Mouse (Mus musculus) hindbrain, embryonic 12.5 days (tissue): ENCODE data around the gene Olfml3. TPM values are rescaled to one million over a fixed set of nuclear protein-coding genes. Genes with fewer than 3 reads are reported as not detected.

Experiments
- ATAC-seq: fragments of 200-750 bp; cut with Nextera tagmentation; 2 replicates; pipeline ENCODE4 v1.8.0; 2017; ENCODE audit warnings: moderate TSS enrichment; ENCODE audit not compliant: low FRiP score
- H3K27ac ChIP-seq: fragments of 300-500 bp; sonication (generic); 2 replicates; pipeline ENCODE4 v1.5.1; 2016; ENCODE audit warnings: mild to moderate bottlenecking
- H3K27me3 ChIP-seq: fragments of 300-500 bp; sonication (generic); 2 replicates; pipeline ENCODE4 v1.6.1; 2016; ENCODE audit warnings: mild to moderate bottlenecking
- H3K36me3 ChIP-seq: fragments of 300-500 bp; sonication (generic); 2 replicates; pipeline ENCODE4 v1.6.1; 2016; ENCODE audit warnings: mild to moderate bottlenecking
- H3K4me1 ChIP-seq: fragments of 300-500 bp; sonication (generic); 2 replicates; pipeline ENCODE4 v1.6.1; 2016
- H3K4me2 ChIP-seq: fragments of 300-500 bp; sonication (generic); replicated peaks from 2 replicates; pipeline ENCODE4 v1.6.1; 2016; ENCODE audit warnings: mild to moderate bottlenecking
- H3K4me3 ChIP-seq: fragments of 300-500 bp; sonication (generic); 2 replicates; pipeline ENCODE4 v1.5.1; 2016; ENCODE audit warnings: mild to moderate bottlenecking
- H3K9ac ChIP-seq: fragments of 300-500 bp; sonication (generic); 2 replicates; pipeline ENCODE4 v1.6.1; 2016; ENCODE audit warnings: mild to moderate bottlenecking, moderate library complexity
- H3K9me3 ChIP-seq: fragments of 300-500 bp; sonication (generic); replicated peaks from 2 replicates; pipeline ENCODE4 v1.6.1; 2016; ENCODE audit warnings: mild to moderate bottlenecking
- WGBS: fragments of 180-500 bp; shearing (Covaris S2); methylation state at CpG from one replicate; pipeline ENCODE4 v1.1.7; 2016; 5-methylcytosine and 5-hydroxymethylcytosine counted together
- polyA plus RNA-seq: library from polyadenylated mRNA; unstranded; fragments of >200 nt; fragmentation: Nextera tagmentation; extraction: Ambion mirVana; gene quantifications from 2 replicates; pipeline ENCODE4 v1.2.1, GENCODE M21; 2016

Gene Olfml3
- 16.9 and 18.3 TPM in 2 replicates for polyA plus RNA-seq

DNA sequence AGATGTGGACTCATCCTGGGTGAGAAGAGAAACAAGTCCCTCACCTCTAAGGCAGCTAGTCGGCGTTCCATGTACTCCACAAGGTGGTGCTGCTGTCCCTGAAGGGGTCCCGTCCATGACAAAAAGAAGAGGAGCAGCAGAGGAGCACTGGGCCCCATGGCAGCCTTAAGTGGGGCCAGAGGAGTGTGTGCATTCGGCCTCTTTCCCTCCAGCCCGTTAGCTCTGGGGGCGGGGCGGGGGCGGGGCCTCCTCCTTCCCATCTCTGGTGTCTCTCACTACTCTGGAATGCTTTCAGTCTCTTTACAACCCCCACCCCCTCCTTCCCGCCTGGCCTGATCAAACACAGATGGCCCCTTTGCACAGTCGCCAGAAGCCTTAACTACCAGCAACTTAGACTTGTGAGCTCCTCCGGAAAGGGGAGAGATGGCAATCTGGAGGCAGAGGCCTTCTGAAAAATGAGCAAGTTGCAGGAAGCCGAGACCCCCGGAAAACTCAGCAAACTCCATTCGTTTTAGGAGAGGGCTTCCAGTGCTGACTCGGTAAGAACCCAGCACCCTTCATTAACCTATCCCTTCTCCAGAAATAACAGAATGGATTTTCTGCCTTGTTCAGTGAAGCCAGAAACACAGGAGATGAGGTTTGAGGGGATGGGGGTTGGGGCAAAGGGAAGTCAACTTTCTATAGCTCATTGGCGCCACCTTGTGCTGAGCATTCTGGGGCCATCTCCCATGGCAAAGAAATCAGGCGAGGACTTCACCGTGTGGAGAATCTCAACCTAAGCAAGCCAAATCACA is at the start of gene Olfml3:
Gene Olfml3 (minus strand): TSS at position 224 of the 794 bp plus-strand sequence.
- ATAC-seq: peak; percentile 74
- Histone ChIP-seq H3K36me3 (peaks cover 6% of the 10 kb centered on the region; the same call in 1 of the 2 replicates), H3K4me2 (peak within 1 kb of the TSS; percentile 47), H3K9me3 (no peaks in the 10 kb centered on the region), H3K4me1 (peaks cover 55% of the 10 kb centered on the region), H3K9ac (peak within 1 kb of the TSS; percentile 49), H3K27me3 (no peaks in the 10 kb centered on the region), H3K4me3 (peak within 1 kb of the TSS; percentile 22), H3K27ac (peak within 1 kb of the TSS; percentile 91)
- under 1% methylated on average over 18 of the region's 18 CpGs for WGBS

DNA sequence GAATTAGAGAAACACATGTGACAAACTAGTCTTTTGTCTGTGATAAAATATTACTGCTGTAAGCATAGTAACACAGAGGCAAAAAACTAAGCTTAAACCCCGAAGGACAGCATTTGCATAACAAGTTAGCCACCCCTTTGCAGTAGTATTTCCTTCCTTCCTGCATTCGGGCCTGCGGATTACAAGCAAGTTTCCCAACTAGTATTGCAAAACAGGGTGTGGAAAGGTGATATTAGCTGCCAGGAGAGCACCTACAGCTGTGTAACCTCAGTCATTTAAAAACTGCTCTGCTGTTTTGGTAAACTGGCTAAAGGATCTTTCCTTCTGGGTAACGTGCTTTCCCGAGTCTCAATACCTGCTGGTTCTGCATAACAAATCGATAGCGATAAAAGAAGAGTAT is 49.4 kb upstream of the Olfml3 start:
- no peak overlapping the region for H3K4me3 ChIP-seq
- WGBS: 68% methylated on average over 7 of the region's 7 CpGs

DNA sequence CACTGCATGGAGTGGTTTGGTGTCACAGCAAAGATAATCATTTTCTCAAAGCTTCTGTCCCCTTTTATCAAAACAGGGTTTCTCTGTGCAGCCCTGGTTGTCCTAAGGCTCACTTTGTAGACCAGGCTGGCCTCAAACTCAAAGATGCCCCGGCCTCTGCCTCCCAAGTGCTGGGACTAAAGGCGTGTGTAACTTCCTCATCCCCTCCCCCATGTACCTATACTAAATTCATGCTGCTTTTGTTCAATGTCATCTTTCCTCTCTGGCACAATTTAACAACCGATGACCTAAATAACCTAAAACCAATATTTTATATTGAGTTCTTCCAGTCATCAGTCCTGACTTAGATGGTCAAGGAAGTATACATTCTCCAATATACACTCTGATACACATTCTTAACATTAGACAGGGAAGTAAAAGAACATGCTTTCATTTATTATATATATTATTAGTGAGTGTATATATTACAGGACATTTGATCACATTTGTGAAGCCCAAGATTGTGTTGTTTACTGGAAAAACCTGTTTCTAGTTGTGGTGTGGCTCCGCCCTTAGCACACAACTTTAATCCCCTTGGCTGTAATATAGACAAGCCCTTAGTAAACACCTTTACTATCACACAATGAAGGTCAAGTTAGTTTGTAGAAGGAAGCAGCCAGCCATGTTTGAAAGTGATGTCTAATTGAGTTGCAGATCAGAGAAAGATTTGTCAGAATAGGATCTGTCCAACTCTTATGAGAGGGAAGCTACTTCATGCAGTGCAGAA is 45.2 kb upstream of the Olfml3 start:
- Histone ChIP-seq H3K9ac (no peak overlapping the region), H3K27ac (no peak overlapping the region), H3K9me3 (no peaks in the 10 kb centered on the region), H3K4me1 (no peaks in the 10 kb centered on the region), H3K4me3 (no peak overlapping the region), H3K27me3 (no peaks in the 10 kb centered on the region), H3K36me3 (peaks cover under 1% of the 10 kb centered on the region; the same call in 1 of the 2 replicates), H3K4me2 (no peak overlapping the region)
- 90% methylated on average over 4 of the region's 4 CpGs for WGBS
- no peak for ATAC-seq

More for the DNA sequence above, 49.4 kb upstream of the Olfml3 start:
- no peak overlapping the region for H3K4me2 ChIP-seq
- no peaks in the 10 kb centered on the region for H3K36me3 ChIP-seq
- H3K9ac ChIP-seq: no peak overlapping the region
- no peaks in the 10 kb centered on the region for H3K9me3 ChIP-seq
- H3K27ac ChIP-seq: no peak overlapping the region
- ATAC-seq: no peak
- no peaks in the 10 kb centered on the region for H3K27me3 ChIP-seq
- H3K4me1 ChIP-seq: peaks cover 18% of the 10 kb centered on the region

DNA sequence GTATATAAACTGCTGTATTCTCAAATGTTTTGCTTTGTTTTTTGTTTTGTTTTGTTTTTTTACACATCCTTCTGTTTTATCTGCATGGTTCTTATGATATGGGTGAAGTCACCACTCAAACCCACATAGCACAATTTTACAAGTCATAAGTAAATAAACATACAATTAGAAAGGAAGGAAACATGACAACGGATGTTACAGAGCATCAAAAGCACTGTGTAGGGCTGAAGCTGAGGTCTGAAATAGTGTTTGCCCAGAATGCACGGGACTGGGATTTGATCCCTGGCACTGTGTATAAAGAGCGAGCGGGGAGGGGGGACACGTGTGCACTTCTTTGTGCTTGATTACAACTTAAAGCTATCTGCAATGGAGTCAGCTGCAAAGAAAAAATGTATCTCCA is 43.0 kb upstream of the Olfml3 start:
- no peak overlapping the region for H3K27ac ChIP-seq
- no peaks in the 10 kb centered on the region for H3K4me1 ChIP-seq
- H3K4me3 ChIP-seq: no peak overlapping the region
- no peak for ATAC-seq
- H3K4me2 ChIP-seq: no peak overlapping the region
- H3K9ac ChIP-seq: no peak overlapping the region
- no peaks in the 10 kb centered on the region for H3K9me3 ChIP-seq
- H3K36me3 ChIP-seq: peaks cover 14% of the 10 kb centered on the region
- H3K27me3 ChIP-seq: no peaks in the 10 kb centered on the region
- WGBS: 88% methylated on average over 5 of the region's 5 CpGs

DNA sequence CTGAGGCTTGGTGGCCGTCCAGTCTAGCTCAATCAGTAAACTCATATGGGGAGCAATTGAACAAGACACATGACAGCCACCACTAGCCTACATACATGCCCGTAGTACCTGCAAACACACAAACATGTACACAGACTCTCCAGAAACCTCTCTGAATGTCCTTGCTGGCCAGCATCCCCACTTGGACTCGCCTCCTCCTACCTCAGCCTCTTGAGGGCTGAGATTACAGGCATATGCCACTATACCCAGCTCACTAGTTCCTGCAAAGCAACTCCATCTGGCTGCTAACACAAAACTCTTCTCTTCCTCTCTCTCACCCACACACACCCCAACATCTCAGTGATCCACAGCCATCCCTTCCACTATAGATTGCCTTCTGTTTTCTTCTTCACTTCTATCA is 42.5 kb upstream of the Olfml3 start:
- no peak overlapping the region for H3K9ac ChIP-seq
- no peak for ATAC-seq
- H3K4me2 ChIP-seq: no peak overlapping the region
- WGBS: 87% methylated on average over 3 of the region's 3 CpGs
- H3K4me1 ChIP-seq: no peaks in the 10 kb centered on the region
- no peak overlapping the region for H3K4me3 ChIP-seq
- H3K27me3 ChIP-seq: no peaks in the 10 kb centered on the region
- no peak overlapping the region for H3K27ac ChIP-seq
- no peaks in the 10 kb centered on the region for H3K9me3 ChIP-seq
- peaks cover 14% of the 10 kb centered on the region for H3K36me3 ChIP-seq

DNA sequence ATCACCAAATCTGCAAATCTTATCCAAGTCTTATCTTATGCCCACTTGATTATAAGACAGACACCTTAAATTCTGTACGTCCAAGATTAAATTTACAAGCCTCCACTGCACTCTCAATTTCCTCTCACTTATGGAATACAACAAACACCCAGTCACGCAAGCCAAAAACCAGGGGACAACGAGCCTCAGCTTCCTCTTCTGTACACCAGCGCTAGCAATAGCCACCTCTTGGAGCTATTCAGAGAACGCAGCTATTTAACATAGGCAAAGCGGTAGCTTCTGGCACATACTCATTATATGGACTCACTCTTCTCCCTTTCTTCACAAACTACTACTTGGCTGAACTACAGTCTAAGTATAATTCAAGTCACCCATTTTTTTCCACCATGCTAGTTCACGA is 41.4 kb upstream of the Olfml3 start:
- no peak overlapping the region for H3K4me2 ChIP-seq
- 91% methylated on average over 7 of the region's 7 CpGs for WGBS
- ATAC-seq: no peak
- no peak overlapping the region for H3K9ac ChIP-seq
- no peaks in the 10 kb centered on the region for H3K27me3 ChIP-seq
- no peak overlapping the region for H3K4me3 ChIP-seq
- H3K36me3 ChIP-seq: peaks cover 14% of the 10 kb centered on the region
- no peak overlapping the region for H3K27ac ChIP-seq
- H3K9me3 ChIP-seq: no peaks in the 10 kb centered on the region
- H3K4me1 ChIP-seq: no peaks in the 10 kb centered on the region

DNA sequence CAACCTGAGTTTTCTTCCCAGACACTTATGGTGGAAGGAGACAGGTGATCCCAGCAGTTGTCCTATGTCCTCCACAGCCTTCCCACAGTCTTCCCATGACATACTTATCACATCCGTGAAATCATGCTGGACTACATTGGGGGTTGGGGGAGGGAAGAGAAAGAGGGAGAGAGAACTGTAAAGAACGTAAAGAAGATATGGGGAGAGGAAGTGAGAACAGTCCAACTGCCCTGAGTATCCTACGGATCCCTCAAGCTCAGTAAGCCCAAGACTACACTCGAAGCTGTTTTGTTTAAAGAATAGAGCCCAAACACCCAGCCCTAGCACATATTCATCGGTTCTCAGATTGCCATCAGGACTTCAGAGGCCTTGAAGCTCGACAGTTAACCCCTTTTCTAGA is 40.9 kb upstream of the Olfml3 start:
- no peak for ATAC-seq
- Histone ChIP-seq H3K4me1 (no peaks in the 10 kb centered on the region), H3K9me3 (no peaks in the 10 kb centered on the region), H3K27ac (no peak overlapping the region), H3K4me3 (no peak overlapping the region), H3K36me3 (peaks cover 14% of the 10 kb centered on the region), H3K9ac (no peak overlapping the region), H3K27me3 (no peaks in the 10 kb centered on the region), H3K4me2 (no peak overlapping the region)
- WGBS: 87% methylated on average over 6 of the region's 6 CpGs

DNA sequence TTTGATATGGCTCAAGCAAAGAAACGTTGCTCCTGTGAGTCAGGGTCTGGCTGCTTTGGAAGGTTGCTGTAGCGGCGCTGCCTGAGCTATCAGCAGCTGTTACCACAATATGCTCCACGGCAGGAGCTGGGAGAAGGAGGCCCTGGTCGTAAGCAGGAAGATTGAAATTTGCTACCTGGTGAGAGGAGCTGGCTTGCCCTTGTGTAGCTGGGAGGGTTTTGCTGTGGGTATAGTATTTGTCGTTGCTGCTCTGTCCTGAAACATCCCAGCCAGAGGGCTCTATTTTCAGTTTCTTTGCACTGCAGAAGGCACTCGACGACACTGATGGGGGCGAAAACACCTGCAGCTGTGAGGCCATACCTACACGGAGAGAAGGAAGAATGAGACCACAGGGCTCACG is 40.1 kb upstream of the Olfml3 start:
- WGBS: 93% methylated on average over 11 of the region's 11 CpGs
- Histone ChIP-seq H3K4me2 (no peak overlapping the region), H3K27ac (no peak overlapping the region), H3K4me1 (no peaks in the 10 kb centered on the region), H3K4me3 (no peak overlapping the region), H3K36me3 (peaks cover 14% of the 10 kb centered on the region), H3K9me3 (no peaks in the 10 kb centered on the region), H3K27me3 (no peaks in the 10 kb centered on the region), H3K9ac (no peak overlapping the region)
- no peak for ATAC-seq

DNA sequence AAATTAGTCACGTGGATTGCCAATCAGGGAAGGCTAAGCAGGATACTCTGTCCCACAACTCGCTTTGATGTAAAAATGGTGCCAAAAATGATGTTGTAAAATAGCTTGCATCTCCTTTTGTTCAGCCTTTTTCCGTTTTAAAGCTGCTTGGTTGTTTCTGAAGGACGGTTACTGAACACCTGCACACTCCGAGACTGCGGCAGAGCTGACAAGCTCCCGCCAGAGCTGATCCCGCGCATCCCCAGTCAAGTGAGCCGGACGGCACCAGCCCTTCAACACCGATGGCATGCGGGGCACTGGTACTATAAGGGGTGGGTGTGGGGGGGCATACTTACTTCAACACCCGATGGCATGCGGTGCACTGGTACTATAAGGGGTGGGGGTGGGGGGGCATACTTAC is 36.2 kb upstream of the Olfml3 start:
- Histone ChIP-seq H3K4me2 (no peak overlapping the region), H3K4me1 (no peaks in the 10 kb centered on the region), H3K9ac (no peak overlapping the region), H3K4me3 (no peak overlapping the region), H3K27ac (no peak overlapping the region), H3K36me3 (peaks cover 19% of the 10 kb centered on the region), H3K27me3 (no peaks in the 10 kb centered on the region), H3K9me3 (no peaks in the 10 kb centered on the region)
- ATAC-seq: no peak
- WGBS: 87% methylated on average over 15 of the region's 15 CpGs

DNA sequence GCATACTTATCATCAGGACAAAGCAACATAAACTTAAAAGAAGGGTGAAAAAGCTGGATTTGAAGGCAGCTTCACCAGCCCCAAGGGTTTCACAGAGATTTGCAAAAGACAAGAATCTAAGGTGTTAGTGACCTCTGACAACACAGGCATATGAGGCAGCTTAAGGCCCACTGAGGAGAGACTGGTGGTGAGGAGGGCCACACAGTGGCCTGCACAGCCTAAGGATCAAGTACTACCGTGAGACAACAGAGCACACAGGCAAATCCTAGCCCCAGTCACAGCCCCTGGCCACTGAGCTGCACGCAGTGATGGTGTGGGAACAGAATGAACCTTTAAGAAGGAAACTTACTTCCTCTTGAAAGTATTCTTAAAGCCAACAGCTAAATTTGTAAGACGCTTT is 35.7 kb upstream of the Olfml3 start:
- H3K4me3 ChIP-seq: no peak overlapping the region
- no peaks in the 10 kb centered on the region for H3K9me3 ChIP-seq
- no peak for ATAC-seq
- H3K4me2 ChIP-seq: no peak overlapping the region
- H3K36me3 ChIP-seq: peaks cover 23% of the 10 kb centered on the region
- H3K9ac ChIP-seq: no peak overlapping the region
- H3K27me3 ChIP-seq: no peaks in the 10 kb centered on the region
- H3K27ac ChIP-seq: no peak overlapping the region
- 92% methylated on average over 3 of the region's 3 CpGs for WGBS
- no peaks in the 10 kb centered on the region for H3K4me1 ChIP-seq

DNA sequence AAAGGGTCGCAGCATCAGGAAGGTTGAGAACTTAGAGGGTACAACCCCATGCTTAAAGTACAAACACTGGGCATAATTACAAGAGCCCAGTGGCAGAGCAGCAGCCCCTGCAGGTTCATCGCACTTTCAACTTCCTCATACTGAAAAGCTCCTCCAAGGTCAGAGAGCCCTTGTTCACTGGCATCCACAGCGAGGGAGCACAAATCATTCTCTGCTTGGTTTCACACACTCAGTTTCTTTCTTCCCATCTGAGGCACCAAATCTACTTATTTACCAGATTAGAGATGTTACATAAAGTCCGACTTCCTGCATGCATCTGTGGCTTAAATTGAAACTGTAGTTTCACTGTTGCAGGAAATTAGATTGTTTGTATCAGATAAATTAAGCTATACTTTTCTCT is 35.0 kb upstream of the Olfml3 start:
- Histone ChIP-seq H3K27ac (no peak overlapping the region), H3K4me2 (no peak overlapping the region), H3K4me3 (no peak overlapping the region), H3K4me1 (no peaks in the 10 kb centered on the region), H3K9me3 (no peaks in the 10 kb centered on the region), H3K9ac (no peak overlapping the region), H3K27me3 (no peaks in the 10 kb centered on the region), H3K36me3 (peaks cover 25% of the 10 kb centered on the region)
- WGBS: 93% methylated on average over 4 of the region's 4 CpGs
- ATAC-seq: no peak

DNA sequence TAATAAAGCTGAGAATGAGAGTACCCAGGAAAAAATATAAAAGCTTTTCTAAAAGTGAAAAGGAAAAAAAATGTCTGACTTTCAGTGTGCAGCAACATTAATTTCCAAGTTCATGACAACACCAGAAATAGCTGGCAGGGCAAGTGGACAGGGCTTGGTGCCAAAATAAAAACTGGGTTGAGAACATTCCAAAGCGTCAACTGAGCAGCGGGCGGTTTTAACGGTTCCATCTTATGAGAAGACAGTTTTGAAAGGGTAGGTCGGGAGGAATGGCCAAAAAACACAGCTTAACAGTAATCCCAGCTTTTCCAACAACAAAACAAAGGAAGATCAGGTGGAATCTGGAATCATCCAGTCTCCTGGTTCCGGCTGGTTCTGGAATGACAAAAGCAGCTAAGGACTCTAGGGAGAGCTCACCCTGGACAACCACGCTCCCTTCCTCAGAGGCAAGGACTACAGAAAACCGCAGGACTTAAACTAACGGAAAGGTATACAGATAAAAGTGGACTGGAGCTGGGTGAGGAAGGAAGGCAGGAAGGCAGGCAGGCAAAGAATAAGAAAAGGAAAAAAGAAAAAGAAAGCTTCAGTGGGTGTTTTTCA is 33.8 kb upstream of the Olfml3 start:
- Histone ChIP-seq H3K27ac (no peak overlapping the region), H3K4me2 (no peak overlapping the region), H3K36me3 (peaks cover 13% of the 10 kb centered on the region), H3K27me3 (no peaks in the 10 kb centered on the region), H3K9me3 (no peaks in the 10 kb centered on the region), H3K4me3 (no peak overlapping the region), H3K9ac (no peak overlapping the region), H3K4me1 (no peaks in the 10 kb centered on the region)
- 85% methylated on average over 9 of the region's 9 CpGs for WGBS
- ATAC-seq: no peak
